Mouse (Mus musculus) heart, embryonic 12.5 days (tissue): Measurements from ENCODE around the gene Trf. TPM values are rescaled to one million over a fixed set of nuclear protein-coding genes. Genes with fewer than 3 reads are reported as not detected.

Source experiments
- ATAC-seq: fragments of 200-750 bp; cut with Nextera tagmentation; 2 replicates; pipeline ENCODE4 v1.8.0; 2017; ENCODE audit warnings: moderate TSS enrichment, moderate library complexity; ENCODE audit not compliant: insufficient number of reproducible peaks, low FRiP score
- H3K27ac ChIP-seq: fragments of 300-500 bp; sonication (generic); 2 replicates; pipeline ENCODE4 v1.5.1; 2016; ENCODE audit warnings: mild to moderate bottlenecking, moderate library complexity; ENCODE audit not compliant: poor library complexity, severe bottlenecking
- H3K27me3 ChIP-seq: fragments of 300-500 bp; sonication (generic); replicated peaks from 2 replicates; pipeline ENCODE4 v1.6.1; 2016; ENCODE audit warnings: mild to moderate bottlenecking, moderate library complexity
- H3K36me3 ChIP-seq: fragments of 300-500 bp; sonication (generic); 2 replicates; pipeline ENCODE4 v1.6.1; 2016; ENCODE audit warnings: mild to moderate bottlenecking, moderate library complexity
- H3K4me1 ChIP-seq: fragments of 300-500 bp; sonication (generic); replicated peaks from 2 replicates; pipeline ENCODE4 v1.6.1; 2016; ENCODE audit warnings: mild to moderate bottlenecking
- H3K4me2 ChIP-seq: fragments of 300-500 bp; sonication (generic); 2 replicates; pipeline ENCODE4 v1.6.1; 2016; ENCODE audit warnings: mild to moderate bottlenecking, moderate library complexity
- H3K4me3 ChIP-seq: fragments of 300-500 bp; sonication (generic); 2 replicates; pipeline ENCODE4 v1.5.1; 2016; ENCODE audit warnings: mild to moderate bottlenecking
- H3K9ac ChIP-seq: fragments of 300-500 bp; sonication (generic); 2 replicates; pipeline ENCODE4 v1.6.1; 2016; ENCODE audit warnings: mild to moderate bottlenecking, moderate library complexity
- H3K9me3 ChIP-seq: fragments of 300-500 bp; sonication (generic); replicated peaks from 2 replicates; pipeline ENCODE4 v1.6.1; 2016; ENCODE audit warnings: mild to moderate bottlenecking, moderate library complexity
- WGBS: fragments of 180-500 bp; shearing (Covaris S2); methylation state at CpG from one replicate; pipeline ENCODE4 v1.1.7; 2016; 5-methylcytosine and 5-hydroxymethylcytosine counted together
- polyA plus RNA-seq: library from polyadenylated mRNA; unstranded; fragments of >200 nt; fragmentation: Nextera tagmentation; extraction: Ambion mirVana; gene quantifications from 2 replicates; pipeline ENCODE4 v1.2.1, GENCODE M21; 2016

The Trf gene
- 35.9 and 80.5 TPM in 2 replicates for polyA plus RNA-seq

DNA sequence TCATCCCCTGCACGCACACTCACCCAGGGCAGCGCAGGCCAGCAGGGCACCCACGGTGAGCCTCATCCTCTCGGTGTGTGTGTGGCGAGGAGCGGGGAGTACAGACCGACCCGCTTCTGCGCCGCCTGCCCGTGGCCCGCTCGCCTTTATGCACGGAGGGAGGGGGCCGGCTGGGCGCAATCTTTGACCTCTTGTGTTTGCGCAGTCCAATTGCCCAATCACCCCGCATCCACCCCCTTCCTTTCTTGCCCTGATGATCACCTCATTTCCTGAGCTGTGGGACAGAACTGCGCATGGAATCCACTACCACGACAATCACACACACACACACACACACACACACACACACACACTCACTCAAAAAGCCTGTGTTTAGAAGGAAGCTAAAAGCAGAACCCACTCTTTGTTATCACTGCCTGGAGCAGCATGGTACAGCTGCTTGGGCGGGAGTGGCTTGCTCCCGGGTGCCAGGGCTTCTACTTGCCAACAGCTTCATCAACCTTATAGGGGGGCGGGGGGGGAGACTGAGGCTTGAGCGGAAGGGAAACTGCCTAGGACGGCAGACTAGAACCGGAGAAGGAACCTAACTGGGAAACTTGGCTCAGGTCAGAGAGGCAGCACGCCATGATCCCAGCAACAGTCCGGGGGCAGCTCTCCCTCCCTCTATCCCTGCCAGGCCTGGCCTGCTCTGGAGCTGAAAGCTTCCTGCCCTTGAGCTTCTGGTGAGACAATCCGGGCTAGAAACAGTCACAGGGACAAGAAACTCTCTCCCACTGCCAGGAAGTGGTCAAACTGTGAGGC lies at the start of gene Trf, which contains the start of gene Gm20425:
Gene Trf (minus strand): TSS at position 294 of the 801 bp plus-strand sequence.
Gene Gm20425 (minus strand): TSS at position 157 of the 801 bp plus-strand sequence.
- peak; percentile 63 for ATAC-seq
- peak within 1 kb of the TSS; percentile 54 for H3K4me2 ChIP-seq
- no peaks in the 10 kb centered on the region for H3K9me3 ChIP-seq
- H3K9ac ChIP-seq = peak within 1 kb of the TSS; percentile 21; the same call in 1 of the 2 replicates
- H3K27me3 ChIP-seq = no peaks in the 10 kb centered on the region
- peaks cover 12% of the 10 kb centered on the region for H3K4me1 ChIP-seq
- 38% methylated on average over 29 of the region's 29 CpGs for WGBS
- peak within 1 kb of the TSS; percentile 15 for H3K4me3 ChIP-seq
- H3K27ac ChIP-seq = peak within 1 kb of the TSS; percentile 72; the same call in 1 of the 2 replicates
- no peaks in the 10 kb centered on the region for H3K36me3 ChIP-seq

DNA sequence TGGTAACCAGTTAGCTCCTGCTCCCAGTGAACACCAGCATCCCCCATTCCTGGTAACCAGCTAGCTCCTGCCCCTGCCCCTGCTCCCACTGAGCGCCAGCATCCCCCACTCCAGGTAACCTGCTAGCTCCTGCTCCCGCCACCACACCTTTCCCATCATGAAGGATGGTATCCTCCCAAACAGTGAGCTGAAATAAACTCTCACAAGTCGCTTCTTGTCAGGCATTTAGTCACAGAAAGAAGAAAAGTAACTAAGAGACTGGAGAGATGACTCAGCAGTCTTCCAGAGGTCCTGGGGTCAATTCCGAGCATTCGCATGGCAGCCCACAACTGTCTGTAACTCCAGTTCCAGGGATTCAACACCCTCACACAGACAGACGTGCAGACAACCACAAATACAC lies 46.6 kb upstream of the Trf start:
- no peak overlapping the region for H3K4me2 ChIP-seq
- H3K9ac ChIP-seq = no peak overlapping the region
- H3K9me3 ChIP-seq = no peaks in the 10 kb centered on the region
- no peaks in the 10 kb centered on the region; the same call in 1 of the 2 replicates for H3K4me1 ChIP-seq
- H3K4me3 ChIP-seq = no peak overlapping the region
- no peaks in the 10 kb centered on the region for H3K36me3 ChIP-seq
- WGBS = 81% methylated on average over 6 of the region's 6 CpGs
- ATAC-seq = no peak
- H3K27ac ChIP-seq = no peak overlapping the region
- no peaks in the 10 kb centered on the region for H3K27me3 ChIP-seq

DNA sequence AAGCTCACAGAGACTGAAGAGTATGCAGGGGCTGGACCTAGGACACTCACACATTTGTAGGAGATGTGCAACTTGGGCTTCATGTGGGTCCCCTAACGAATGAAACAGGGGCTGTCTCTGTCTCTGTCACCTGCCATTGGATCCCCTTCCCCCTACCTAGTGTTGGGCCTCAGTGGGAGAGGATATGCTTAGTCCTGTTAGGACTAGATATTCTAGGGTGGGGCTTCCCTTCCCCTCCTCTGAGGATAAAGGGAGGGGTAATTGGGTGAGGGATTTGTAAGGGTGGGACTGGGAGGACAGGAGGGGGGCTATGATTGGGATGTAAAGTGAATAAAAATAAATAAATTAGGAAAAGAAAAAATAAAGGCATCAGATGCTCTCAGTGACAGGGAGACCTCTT lies 45.4 kb upstream of the Trf start:
- no peak overlapping the region for H3K4me3 ChIP-seq
- no peak overlapping the region for H3K9ac ChIP-seq
- H3K36me3 ChIP-seq = no peaks in the 10 kb centered on the region
- ATAC-seq = no peak
- H3K27ac ChIP-seq = no peak overlapping the region
- WGBS = 70% methylated on average over 1 of the region's 1 CpGs
- no peak overlapping the region for H3K4me2 ChIP-seq
- H3K4me1 ChIP-seq = no peaks in the 10 kb centered on the region; the same call in 1 of the 2 replicates
- H3K9me3 ChIP-seq = no peaks in the 10 kb centered on the region
- H3K27me3 ChIP-seq = no peaks in the 10 kb centered on the region

DNA sequence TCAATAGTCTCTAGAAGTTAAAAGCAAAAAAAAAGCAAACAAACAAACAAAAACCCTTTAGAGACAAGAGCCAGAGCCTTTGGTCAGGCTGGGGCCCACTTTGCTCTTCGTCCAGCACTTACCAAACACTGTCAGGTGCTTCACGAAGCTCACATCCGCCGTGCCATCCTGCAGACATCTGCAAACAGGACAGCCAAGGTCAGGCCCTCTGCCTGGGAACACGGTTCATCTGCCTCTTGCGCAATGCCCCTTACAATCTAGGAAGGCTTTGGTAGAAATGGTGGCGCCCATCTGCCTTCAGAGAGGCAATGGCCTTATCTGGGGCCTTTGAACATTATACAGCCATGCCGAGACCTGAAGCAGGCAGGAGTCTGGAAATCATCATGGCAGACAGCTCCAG lies 44.6 kb upstream of the Trf start:
- H3K4me3 ChIP-seq = no peak overlapping the region
- H3K9me3 ChIP-seq = no peaks in the 10 kb centered on the region
- no peaks in the 10 kb centered on the region; the same call in 1 of the 2 replicates for H3K4me1 ChIP-seq
- 60% methylated on average over 8 of the region's 8 CpGs for WGBS
- no peaks in the 10 kb centered on the region for H3K27me3 ChIP-seq
- H3K4me2 ChIP-seq = no peak overlapping the region
- no peak overlapping the region for H3K9ac ChIP-seq
- H3K36me3 ChIP-seq = no peaks in the 10 kb centered on the region
- no peak for ATAC-seq
- H3K27ac ChIP-seq = no peak overlapping the region

DNA sequence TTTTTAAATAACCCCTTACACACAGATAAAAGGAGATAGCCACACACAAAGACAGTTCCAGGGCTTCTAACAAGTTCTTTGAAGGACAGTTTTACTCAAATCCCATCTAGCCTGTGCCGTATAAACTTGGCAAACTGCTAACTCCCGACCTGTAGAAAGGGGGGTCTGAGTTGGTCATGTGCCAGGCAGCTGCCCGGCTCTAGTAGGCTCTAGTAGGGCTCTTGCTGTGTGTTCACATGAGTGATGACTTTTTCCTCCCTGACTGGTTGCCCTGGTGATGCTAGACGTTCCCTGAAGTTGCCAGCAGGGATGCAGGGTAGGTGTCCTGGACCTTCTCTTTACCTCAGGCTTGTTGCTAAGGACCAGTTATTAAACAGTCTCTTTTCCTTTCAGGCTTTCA lies 40.9 kb upstream of the Trf start:
- 48% methylated on average over 4 of the region's 4 CpGs for WGBS
- Histone ChIP-seq H3K27me3 (no peaks in the 10 kb centered on the region), H3K9me3 (no peaks in the 10 kb centered on the region), H3K4me1 (no peaks in the 10 kb centered on the region; the same call in 1 of the 2 replicates), H3K4me2 (no peak overlapping the region), H3K27ac (no peak overlapping the region), H3K9ac (no peak overlapping the region), H3K36me3 (no peaks in the 10 kb centered on the region), H3K4me3 (no peak overlapping the region)
- no peak for ATAC-seq

DNA sequence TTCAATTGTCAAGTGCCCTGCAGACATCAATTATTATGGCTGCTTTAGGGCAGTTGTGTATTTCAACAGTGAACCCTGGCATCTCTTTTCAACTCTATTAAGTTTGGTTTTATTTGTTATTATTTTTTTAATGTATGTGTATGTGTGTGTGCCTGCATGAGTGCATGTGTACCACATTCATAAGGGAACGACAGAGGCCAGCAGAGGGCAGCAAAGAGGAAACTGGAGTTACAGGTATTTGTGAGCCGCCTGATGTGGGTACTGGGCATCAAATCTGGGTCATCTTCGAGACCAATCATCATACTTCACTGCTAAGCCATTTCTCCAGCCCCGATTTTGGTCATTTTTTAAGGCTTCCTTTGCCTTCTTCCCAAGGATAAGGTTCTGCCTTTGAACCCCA lies 35.5 kb upstream of the Trf start:
- no peak for ATAC-seq

DNA sequence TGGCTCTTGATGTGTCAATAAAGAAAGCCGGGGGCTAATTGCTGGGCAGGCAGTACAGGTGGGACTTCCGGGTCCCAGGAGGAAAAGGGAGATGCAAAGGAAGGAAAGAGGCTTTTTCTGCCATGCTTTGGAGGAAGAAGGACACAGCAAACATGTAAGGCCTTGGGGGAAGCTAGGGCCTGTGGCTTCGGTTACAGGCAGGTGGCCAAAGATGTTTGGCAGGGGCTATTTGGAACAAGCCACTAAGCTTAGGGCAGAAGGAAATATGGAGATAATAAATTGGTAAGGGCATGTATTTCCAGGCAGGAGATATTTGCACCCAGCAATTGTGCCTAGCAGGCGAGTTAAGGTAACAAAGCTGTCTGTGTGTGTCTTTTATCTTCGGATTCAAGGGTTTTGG lies 22.7 kb upstream of the Trf start:
- no peak for ATAC-seq
- H3K9ac ChIP-seq = no peak overlapping the region
- 0 out of 2 replicates have a peak, but pooled peaks cover 4% of the 10 kb centered on the region for H3K9me3 ChIP-seq
- H3K36me3 ChIP-seq = no peaks in the 10 kb centered on the region
- H3K27ac ChIP-seq = no peak overlapping the region
- 0 out of 2 replicates have a peak, but pooled peaks cover 3% of the 10 kb centered on the region for H3K27me3 ChIP-seq
- H3K4me2 ChIP-seq = no peak overlapping the region
- peaks cover 7% of the 10 kb centered on the region for H3K4me1 ChIP-seq
- WGBS = 81% methylated on average over 5 of the region's 5 CpGs
- H3K4me3 ChIP-seq = no peak overlapping the region

More for the DNA sequence above, 35.5 kb upstream of the Trf start:
- H3K27me3 ChIP-seq = peaks cover 6% of the 10 kb centered on the region; the same call in 1 of the 2 replicates
- H3K9me3 ChIP-seq = no peaks in the 10 kb centered on the region
- no peak overlapping the region for H3K9ac ChIP-seq
- no peak overlapping the region for H3K27ac ChIP-seq
- 89% methylated on average over 4 of the region's 4 CpGs for WGBS
- no peaks in the 10 kb centered on the region for H3K36me3 ChIP-seq
- no peak overlapping the region for H3K4me2 ChIP-seq
- H3K4me1 ChIP-seq = no peaks in the 10 kb centered on the region
- H3K4me3 ChIP-seq = no peak overlapping the region

DNA sequence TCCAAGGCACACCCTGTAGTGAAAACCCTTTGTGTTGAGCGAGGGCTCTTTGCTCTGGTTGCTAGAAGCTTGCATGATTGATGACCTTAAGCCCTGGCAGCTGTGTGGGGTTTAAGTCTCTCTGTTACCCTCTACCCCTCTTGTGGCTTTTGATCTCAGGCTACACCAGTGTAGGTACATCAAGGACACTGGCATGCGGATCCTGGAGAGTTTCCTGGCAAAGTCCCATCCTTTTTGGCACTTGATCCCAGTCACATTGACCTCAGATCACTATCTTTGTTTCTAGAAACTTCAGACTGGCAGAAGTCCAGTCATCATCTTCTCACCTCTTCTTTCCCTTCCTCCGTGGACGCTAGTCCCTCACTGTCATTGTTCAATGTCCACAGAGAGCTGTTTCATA lies 18.4 kb upstream of the Trf start:
- Histone ChIP-seq H3K27ac (no peak overlapping the region), H3K36me3 (no peaks in the 10 kb centered on the region), H3K4me3 (no peak overlapping the region), H3K4me2 (no peak overlapping the region), H3K27me3 (0 out of 2 replicates have a peak, but pooled peaks cover 3% of the 10 kb centered on the region), H3K9ac (no peak overlapping the region), H3K9me3 (0 out of 2 replicates have a peak, but pooled peaks cover 3% of the 10 kb centered on the region), H3K4me1 (peaks cover 7% of the 10 kb centered on the region)
- 35% methylated on average over 4 of the region's 4 CpGs for whole genome bisulfite sequencing
- no peak for ATAC-seq

DNA sequence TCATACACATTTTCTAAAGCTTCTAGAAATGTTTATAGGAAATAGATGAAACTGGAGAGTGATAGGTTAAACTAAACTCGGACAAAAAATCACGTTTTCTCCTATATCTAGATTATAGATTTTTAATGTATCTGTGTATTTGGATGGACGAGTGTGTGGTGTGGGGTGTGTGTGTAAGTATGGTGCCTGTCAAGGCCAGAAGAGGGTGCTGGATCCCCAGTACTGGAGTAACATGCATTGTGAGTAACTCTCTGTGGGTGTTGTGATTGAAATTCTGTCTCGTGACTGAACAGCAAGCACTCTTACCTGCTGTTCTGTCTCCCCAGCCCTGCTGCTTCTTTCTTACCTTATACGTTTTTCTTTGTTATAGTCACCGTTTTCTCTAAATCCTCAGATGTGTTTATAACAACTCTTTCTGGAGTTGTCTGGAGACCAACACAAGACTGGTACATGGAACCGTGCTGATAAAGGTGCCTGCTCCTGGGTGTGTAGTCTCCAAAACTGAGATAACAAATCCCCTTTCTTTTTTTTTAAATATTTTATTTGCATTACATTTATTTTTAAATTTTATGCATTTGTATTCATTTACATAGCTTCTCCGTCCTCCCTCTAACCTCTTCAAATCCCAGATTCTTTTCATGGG lies 16.4 kb upstream of the Trf start:
- Histone ChIP-seq H3K27me3 (0 out of 2 replicates have a peak, but pooled peaks cover 3% of the 10 kb centered on the region), H3K27ac (no peak overlapping the region), H3K9ac (no peak overlapping the region), H3K36me3 (no peaks in the 10 kb centered on the region), H3K9me3 (no peaks in the 10 kb centered on the region), H3K4me2 (no peak overlapping the region), H3K4me3 (no peak overlapping the region), H3K4me1 (peaks cover 7% of the 10 kb centered on the region)
- WGBS = 72% methylated on average over 8 of the region's 8 CpGs
- no peak for ATAC-seq

DNA sequence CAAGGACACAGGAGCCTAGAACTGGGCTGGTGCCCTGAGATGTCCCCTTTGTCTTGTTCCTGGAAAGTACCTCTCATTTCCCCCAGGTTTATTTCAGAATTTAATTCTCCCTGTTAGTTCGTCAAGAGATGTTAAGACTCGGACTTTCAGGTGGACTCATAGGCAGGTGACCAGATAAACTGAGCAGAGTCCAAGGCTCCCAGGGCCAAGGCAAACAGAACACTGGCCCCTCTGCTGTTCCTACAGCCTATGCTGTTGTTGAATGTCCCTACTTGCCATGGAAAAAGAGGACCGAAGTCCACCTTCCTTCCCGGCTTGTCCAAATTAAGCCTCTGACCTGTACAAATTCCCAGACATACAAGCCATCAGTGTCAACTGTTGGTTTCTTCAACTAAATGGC lies 13.4 kb upstream of the Trf start:
- Histone ChIP-seq H3K4me3 (no peak overlapping the region), H3K9ac (no peak overlapping the region), H3K4me2 (no peak overlapping the region), H3K27me3 (no peaks in the 10 kb centered on the region), H3K27ac (no peak overlapping the region), H3K9me3 (no peaks in the 10 kb centered on the region), H3K4me1 (peaks cover 4% of the 10 kb centered on the region), H3K36me3 (no peaks in the 10 kb centered on the region)
- WGBS = 86% methylated on average over 4 of the region's 4 CpGs
- no peak for ATAC-seq

DNA sequence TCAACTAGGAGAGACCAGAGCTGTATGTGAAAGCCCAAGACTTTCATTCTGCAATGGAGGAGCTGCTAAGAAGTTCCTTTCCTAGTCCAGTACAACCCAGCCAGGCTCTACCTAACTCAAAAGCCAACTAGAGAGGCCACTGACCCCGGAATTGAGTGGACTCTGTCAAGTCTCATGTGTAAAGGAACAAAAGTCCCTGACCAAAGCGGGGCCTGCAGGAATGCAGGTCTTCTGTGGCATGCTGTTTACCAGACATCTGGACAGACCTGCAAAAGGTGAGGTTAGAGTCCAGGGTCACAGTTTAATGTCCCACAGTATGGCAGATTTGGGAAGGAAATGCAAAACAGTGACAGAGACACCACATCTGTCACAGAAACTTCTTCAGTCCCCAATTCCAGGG lies 11.0 kb upstream of the Trf start:
- H3K36me3 ChIP-seq = no peaks in the 10 kb centered on the region
- no peaks in the 10 kb centered on the region for H3K4me1 ChIP-seq
- whole genome bisulfite sequencing = 70% methylated on average over 2 of the region's 2 CpGs
- no peak overlapping the region for H3K4me2 ChIP-seq
- ATAC-seq = no peak
- H3K4me3 ChIP-seq = no peak overlapping the region
- no peak overlapping the region for H3K27ac ChIP-seq
- H3K9ac ChIP-seq = no peak overlapping the region
- H3K9me3 ChIP-seq = no peaks in the 10 kb centered on the region
- no peaks in the 10 kb centered on the region for H3K27me3 ChIP-seq
